Mouse (Mus musculus): ENCODE results near the gene Gm20870. TPM values are rescaled to one million over a fixed set of nuclear protein-coding genes. Genes with fewer than 3 reads are reported as not detected.
"Not testable (repeated sequence)": the region's sequence is repeated elsewhere in the genome, so short reads cannot be mapped to it uniquely, and the experiment has no call there.

The Gm20870 gene
- polyA plus RNA-seq (2015; fragmentation: Nextera tagmentation; extraction: Ambion mirVana): not detected in 2 replicates

DNA sequence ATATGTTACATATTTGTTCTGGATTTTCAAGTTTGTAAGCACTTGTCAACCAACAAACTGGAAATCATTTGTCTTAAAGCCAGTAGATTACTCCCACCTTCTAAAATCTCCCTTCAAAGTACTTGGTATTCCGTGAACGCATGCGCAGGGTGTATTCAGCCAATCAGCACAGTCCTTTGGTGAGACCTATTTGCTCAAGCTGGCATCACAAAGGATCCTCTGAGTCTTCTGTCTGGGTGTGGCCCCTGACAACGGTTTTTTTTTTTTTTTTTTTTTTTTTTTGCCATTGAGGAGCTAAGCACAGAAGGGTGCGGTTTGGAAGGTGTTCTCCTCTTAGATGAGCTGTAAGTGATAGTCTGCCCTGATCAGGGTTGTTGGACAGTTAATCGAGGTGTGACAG, at the start of gene Gm20870:
Gene Gm20870 (plus strand): TSS at position 301 of the 400 bp plus-strand sequence.
- H3K9ac ChIP-seq (replicated peaks); H3K9me3 ChIP-seq (ENCODE audit: low read length); H3K27ac ChIP-seq (ENCODE audit: low read depth); ATAC-seq; H3K4me3 ChIP-seq (ENCODE audit: low read depth, low read length); H3K36me3 ChIP-seq (replicated peaks; ENCODE audit: insufficient read depth, low read length); H3K4me1 ChIP-seq (ENCODE audit: insufficient read depth); H3K4me2 ChIP-seq (ENCODE audit: low read depth, low read length); DNase-seq; H3K27me3 ChIP-seq (ENCODE audit: insufficient read depth, low read length): not testable (repeated sequence)
- WGBS (ENCODE audit: insufficient replicate concordance): no CpG with 5 or more reads among the region's 6 CpGs

Other genes with a start within 250 kb of the Gm20870 start
- gene Gm20869, start 222.6 kb upstream of the Gm20870 start, polyA plus RNA-seq (2015; fragmentation: Nextera tagmentation; extraction: Ambion mirVana): not detected in 2 replicates

Data from liver, postnatal 0 days (tissue).